Mouse (Mus musculus): ENCODE measurements around the gene Zfp982. TPM values are rescaled to one million over a fixed set of nuclear protein-coding genes. Genes with fewer than 3 reads are reported as not detected.
"Not testable (repeated sequence)": the region's sequence is repeated elsewhere in the genome, so short reads cannot be mapped to it uniquely, and the experiment has no call there.

Gene Zfp982
- 4.2 TPM in 1 of 2 replicates, not detected in the other for polyA plus RNA-seq (2011; ENCODE audit: insufficient read depth, insufficient read length, low replicate concordance, missing spikeins)

- not testable (repeated sequence) for H3K4me1 ChIP-seq (ENCODE audit: control insufficient read depth, insufficient read depth, low read length); H3K4me3 ChIP-seq (replicated peaks; ENCODE audit: control insufficient read depth, low read depth, low read length); H3K27ac ChIP-seq (ENCODE audit: control insufficient read depth, insufficient read depth, low read depth, low read length, poor library complexity)
- WGBS = 76% methylated on average over 7 of the region's 7 CpGs
Measured at GRCm38 (mm10) chr4:147492117-147492516, at the start of gene Zfp982. TSS of gene Zfp982 (plus strand) at chr4:147492417.

GRCm38 (mm10) chr4:147442649-147443553 lies 49.3 kb upstream of the Zfp982 start:
- H3K4me1 ChIP-seq (ENCODE audit: control insufficient read depth, insufficient read depth, low read length); H3K4me3 ChIP-seq (replicated peaks; ENCODE audit: control insufficient read depth, low read depth, low read length); H3K27ac ChIP-seq (ENCODE audit: control insufficient read depth, insufficient read depth, low read depth, low read length, poor library complexity): not testable (repeated sequence)
- 8% methylated on average over 52 of the region's 52 CpGs for WGBS

GRCm38 (mm10) chr4:147443554-147443927 lies 48.7 kb upstream of the Zfp982 start:
- not testable (repeated sequence) for H3K27ac ChIP-seq (ENCODE audit: control insufficient read depth, insufficient read depth, low read depth, low read length, poor library complexity); H3K4me3 ChIP-seq (replicated peaks; ENCODE audit: control insufficient read depth, low read depth, low read length)
- 36% methylated on average over 8 of the region's 8 CpGs for WGBS

DNA sequence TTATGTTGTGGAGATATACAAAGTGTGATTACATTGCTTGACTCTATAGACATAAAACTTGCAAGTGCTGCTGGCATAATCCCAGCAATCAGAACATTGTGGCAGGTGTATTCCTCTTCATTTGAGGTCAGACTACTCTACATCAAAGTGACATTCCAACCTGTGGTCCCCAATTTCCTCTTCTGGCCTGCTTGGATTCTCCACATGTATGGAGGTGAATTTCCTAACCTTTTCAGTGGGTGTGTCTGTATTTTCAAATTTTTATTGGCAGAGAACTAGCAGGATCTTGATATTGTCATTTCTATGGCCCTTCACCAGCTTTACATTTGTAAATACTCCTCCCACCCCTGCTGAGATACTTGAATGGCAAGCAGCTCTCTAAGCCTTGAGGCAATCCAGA lies 46.8 kb upstream of the Zfp982 start:
- not testable (repeated sequence) for H3K4me3 ChIP-seq (replicated peaks; ENCODE audit: control insufficient read depth, low read depth, low read length); H3K4me1 ChIP-seq (ENCODE audit: control insufficient read depth, insufficient read depth, low read length); H3K27ac ChIP-seq (ENCODE audit: control insufficient read depth, insufficient read depth, low read depth, low read length, poor library complexity)

More at GRCm38 (mm10) chr4:147443554-147443927, 48.7 kb upstream of the Zfp982 start:
- H3K4me1 ChIP-seq (ENCODE audit: control insufficient read depth, insufficient read depth, low read length) = not testable (repeated sequence)

- no peak for TF ChIP-seq POLR2A (IDR thresholded peaks at IDR 0.05; ENCODE audit: borderline replicate concordance, control insufficient read depth, low read depth, low read length)
- Histone ChIP-seq H3K4me1 (ENCODE audit: control insufficient read depth, insufficient read depth, low read length) (no peaks in the 10 kb centered on the region), H3K27ac (ENCODE audit: control insufficient read depth, insufficient read depth, low read depth, low read length, poor library complexity) (no peak overlapping the region), H3K4me3 (replicated peaks; ENCODE audit: control insufficient read depth, low read depth, low read length) (no peak overlapping the region)
- 57% methylated on average over 2 of the region's 2 CpGs for WGBS
Measured at GRCm38 (mm10) chr4:147448358-147448757, 43.9 kb upstream of the Zfp982 start.

- peak overlapping the region; percentile 10 for H3K4me3 ChIP-seq (replicated peaks; ENCODE audit: control insufficient read depth, low read depth, low read length)
- H3K27ac ChIP-seq (ENCODE audit: control insufficient read depth, insufficient read depth, low read depth, low read length, poor library complexity) = no peak overlapping the region
- 39% methylated on average over 13 of the region's 13 CpGs for WGBS
Measured at GRCm38 (mm10) chr4:147449099-147449581, 43.1 kb upstream of the Zfp982 start.

GRCm38 (mm10) chr4:147449986-147450385 lies 42.2 kb upstream of the Zfp982 start:
- H3K27ac ChIP-seq (ENCODE audit: control insufficient read depth, insufficient read depth, low read depth, low read length, poor library complexity); H3K4me3 ChIP-seq (replicated peaks; ENCODE audit: control insufficient read depth, low read depth, low read length); H3K4me1 ChIP-seq (ENCODE audit: control insufficient read depth, insufficient read depth, low read length): not testable (repeated sequence)
- WGBS = 76% methylated on average over 2 of the region's 2 CpGs

More at GRCm38 (mm10) chr4:147449099-147449581, 43.1 kb upstream of the Zfp982 start:
- TF ChIP-seq POLR2A (IDR thresholded peaks at IDR 0.05; ENCODE audit: borderline replicate concordance, control insufficient read depth, low read depth, low read length) (no peak), CTCF (IDR thresholded peaks at IDR 0.05; ENCODE audit: control insufficient read depth, insufficient read depth, low read length) (no peak)
- H3K4me1 ChIP-seq (ENCODE audit: control insufficient read depth, insufficient read depth, low read length) = no peaks in the 10 kb centered on the region

DNA sequence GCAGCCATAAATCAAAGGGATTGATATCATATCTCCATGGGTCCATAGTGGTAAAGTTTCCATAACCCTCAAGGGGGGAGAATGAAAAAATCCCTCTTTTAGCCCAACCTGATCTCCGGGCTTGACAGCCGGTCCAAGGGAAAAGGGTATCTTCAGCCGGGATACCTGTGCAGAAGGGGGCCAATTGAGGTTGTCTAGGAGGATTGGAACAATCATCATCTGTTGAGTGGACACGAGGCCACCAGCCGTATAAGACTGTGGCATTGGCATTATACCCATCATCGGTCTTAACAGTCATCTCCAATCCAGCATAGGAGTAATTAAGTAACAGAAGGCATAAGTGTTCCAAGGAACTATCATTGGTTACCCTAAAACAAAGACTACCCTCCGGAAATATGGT lies 25.0 kb upstream of the Zfp982 start:
- not testable (repeated sequence) for H3K4me1 ChIP-seq (ENCODE audit: control insufficient read depth, insufficient read depth, low read length); H3K4me3 ChIP-seq (replicated peaks; ENCODE audit: control insufficient read depth, low read depth, low read length); H3K27ac ChIP-seq (ENCODE audit: control insufficient read depth, insufficient read depth, low read depth, low read length, poor library complexity)
- WGBS = 85% methylated on average over 7 of the region's 7 CpGs

- not testable (repeated sequence) for H3K27ac ChIP-seq (ENCODE audit: control insufficient read depth, insufficient read depth, low read depth, low read length, poor library complexity); H3K4me3 ChIP-seq (replicated peaks; ENCODE audit: control insufficient read depth, low read depth, low read length); H3K4me1 ChIP-seq (ENCODE audit: control insufficient read depth, insufficient read depth, low read length)
- WGBS = 72% methylated on average over 5 of the region's 5 CpGs
- peak; percentile 20; the same call in 1 of the 2 replicates for TF ChIP-seq POLR2A (IDR thresholded peaks at IDR 0.05; ENCODE audit: borderline replicate concordance, control insufficient read depth, low read depth, low read length)
Measured at GRCm38 (mm10) chr4:147498772-147499613, 6.8 kb downstream of the Zfp982 start.

Data from bone marrow, adult 2 months (tissue).